Mouse (Mus musculus) v-Abl transformed pro-B cells (cell line): ENCODE measurements around the gene Htra3.

Experiments
- in situ Hi-C, 2 experiments: fragments of 400-800 bp; cut with MboI; formaldehyde crosslinking; loops; one replicate each; pipeline ENCODE4 v1.15.1; 2025; ENCODE audit not compliant: unreplicated experiment in 2 of 2

Htra3 gene

DNA sequence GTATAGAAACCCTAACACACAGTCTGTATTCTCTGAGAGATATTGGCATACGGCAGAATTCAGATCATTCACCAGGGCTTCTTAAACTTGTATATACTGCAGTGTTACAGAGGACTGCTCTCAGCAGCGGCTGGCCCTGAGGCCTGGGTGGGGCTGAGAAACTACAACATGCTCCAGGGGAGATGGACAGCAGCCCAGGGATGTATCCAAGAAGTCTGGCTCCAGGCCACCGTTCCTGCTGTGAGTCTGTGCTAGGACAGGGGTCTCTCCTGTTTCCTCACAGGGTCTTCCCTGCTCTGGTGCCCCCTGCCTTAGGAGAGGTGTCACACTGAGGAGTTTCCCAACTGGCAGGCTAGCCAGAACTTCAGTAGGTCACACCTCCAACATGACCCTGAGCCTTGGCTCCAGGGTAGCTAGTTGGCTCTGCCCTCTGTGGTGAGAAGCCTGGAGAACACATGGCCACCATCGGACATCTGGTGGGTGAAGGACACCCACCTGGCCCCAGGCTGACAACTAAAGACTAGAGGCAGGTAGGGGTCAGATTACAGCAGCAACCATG lies 23.1 kb upstream of the Htra3 start:
- in situ Hi-C loops: no loop called here

DNA sequence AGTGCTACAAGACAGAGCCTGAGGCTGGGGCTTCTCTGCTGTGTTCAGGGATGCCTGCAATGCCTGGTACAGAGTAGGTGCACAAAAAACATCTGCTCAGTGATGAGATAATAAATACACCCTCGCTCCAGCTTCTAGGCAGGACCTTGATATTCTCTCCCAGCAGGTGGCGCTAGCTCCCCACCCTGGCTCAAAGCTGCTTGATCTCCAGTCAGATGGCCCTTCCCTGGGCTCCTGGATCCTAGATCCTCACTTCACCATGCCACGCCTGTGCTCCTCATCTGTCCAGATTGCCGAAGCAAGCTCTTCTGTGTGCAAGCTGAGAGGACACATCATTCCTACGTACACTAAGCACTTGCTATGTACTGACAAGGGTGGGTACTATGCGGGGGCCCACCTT lies 21.5 kb upstream of the Htra3 start:
- in situ Hi-C loops: no loop called here

DNA sequence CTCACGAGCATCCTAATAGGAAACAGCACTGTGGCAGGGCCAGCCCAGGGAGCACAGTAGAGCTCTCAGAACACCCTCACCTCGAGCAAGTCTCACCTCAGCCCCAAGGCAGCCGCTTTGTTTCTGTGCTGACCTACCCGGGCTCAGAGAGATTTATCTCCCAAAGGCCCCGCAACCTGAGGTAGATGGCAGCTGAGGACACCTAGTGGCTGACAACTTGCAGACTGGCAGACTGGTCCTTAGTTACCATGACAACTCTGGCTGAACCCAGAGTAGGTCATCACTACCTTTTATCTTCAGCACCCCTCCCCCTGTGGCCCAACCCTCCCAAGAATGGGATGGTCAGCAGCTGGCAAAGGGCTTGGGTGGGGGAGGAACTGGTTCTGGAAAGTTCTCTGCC lies 16.2 kb upstream of the Htra3 start:
- in situ Hi-C loops: no loop called here

DNA sequence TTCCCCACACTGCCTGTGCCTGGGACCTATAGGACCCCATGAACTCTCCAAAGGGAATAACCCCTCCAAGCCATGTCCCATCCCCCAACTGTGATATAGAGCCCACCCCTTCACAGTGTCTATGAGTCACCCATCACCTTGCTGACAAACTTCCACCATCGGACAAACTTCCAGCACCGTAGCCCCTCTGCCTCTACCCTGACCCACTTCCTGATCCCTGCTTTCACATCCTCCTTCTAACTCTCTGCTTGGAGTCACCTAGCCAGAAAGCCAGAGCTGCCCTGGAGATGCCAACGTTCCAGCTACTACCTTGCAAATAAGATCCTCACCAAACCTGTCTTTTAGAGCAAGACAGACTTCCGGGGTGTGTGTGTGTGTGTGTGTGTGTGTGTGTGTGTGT lies 14.1 kb upstream of the Htra3 start:
- in situ Hi-C loops: no loop called here

DNA sequence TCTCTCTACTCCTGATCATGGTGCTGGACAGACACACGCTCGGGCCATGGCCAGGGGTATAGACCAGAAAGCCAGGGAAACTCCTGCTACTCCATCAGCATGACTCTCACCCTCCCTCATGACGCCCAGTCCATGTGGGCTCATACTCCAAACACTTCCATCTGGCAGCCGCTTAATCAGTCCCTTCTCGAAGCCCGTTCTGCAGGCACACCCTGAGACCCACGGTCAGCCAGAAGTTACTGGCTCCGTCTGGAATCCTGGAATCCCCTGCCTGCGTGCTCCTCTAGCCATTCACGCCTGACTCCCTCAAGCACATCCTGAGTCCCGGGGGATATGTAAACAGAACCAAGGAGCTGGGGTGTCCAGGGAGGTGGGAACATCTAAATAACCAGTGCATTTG lies 11.7 kb upstream of the Htra3 start:
- in situ Hi-C loops: no loop called here

DNA sequence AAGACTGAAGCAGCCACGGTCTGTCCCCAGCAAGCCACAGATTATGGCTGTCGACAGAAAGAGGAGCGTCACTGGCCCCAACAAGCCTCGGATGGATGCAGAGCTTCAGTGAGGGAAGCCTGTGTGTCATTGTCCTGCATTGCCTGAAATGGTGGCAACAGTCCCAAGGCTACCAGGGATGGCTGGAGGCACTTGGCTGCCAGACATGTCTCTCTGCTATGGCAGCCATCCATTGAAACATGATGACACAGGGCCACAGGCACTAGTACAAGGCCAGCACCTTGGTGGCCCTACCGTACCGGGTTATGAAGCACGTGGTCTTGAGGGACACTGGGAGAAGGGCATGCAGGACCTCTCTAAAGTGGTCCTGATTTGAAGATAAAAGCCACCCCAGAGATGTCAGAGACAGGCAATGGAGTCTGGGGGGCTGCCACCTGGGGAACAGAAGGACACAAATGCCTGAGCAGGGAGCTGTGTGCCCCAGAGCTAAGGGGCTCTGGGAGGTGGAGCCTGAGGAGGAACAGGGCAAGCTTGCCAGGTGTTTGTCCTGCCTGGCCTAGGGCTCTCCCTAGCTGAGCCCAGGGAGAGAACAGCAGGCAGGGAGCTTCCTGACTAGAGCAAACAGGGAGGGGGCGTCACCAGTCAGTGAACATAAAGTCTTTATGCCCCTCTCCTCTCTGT lies 11.0 kb upstream of the Htra3 start:
- in situ Hi-C loops: no loop called here

DNA sequence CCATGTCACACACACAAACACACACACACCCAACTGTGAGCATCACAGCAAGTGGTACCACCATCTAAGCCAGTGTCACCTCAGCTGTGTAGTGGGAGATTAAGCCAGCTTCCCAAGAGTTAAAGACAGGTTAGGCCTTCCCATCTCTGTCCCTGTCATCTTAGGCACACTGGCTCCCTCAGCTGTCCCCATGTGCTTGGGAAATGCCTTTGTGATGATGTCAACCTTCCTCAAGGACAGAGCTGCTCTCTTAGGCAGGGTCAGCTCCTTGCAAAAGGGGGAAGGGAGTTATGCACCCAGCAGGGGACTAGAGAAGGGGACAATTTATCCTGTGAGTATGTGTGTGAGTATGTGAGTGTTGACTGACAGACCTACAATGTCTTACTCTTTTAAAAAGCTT lies 9.8 kb upstream of the Htra3 start:
- in situ Hi-C loops: no loop called here

DNA sequence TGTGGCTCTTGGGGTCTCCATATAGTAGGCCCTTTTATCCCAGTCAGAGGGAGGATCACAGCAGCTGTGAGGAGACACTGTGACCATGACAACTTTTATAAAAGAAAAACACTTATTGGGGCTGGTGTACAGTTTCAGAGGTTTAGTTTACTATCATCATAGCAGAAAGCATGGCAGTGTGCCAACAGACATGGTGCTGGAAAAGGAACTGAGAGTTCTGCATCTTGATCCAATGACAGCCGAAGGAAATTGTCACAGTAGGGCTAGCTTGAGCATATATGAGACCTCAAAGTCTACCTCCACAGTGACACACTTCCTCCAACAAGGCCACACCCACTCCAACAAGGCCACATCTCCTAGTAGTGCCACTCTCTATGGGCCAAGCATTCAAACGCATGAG lies 9.3 kb upstream of the Htra3 start:
- in situ Hi-C loops: no loop called here

DNA sequence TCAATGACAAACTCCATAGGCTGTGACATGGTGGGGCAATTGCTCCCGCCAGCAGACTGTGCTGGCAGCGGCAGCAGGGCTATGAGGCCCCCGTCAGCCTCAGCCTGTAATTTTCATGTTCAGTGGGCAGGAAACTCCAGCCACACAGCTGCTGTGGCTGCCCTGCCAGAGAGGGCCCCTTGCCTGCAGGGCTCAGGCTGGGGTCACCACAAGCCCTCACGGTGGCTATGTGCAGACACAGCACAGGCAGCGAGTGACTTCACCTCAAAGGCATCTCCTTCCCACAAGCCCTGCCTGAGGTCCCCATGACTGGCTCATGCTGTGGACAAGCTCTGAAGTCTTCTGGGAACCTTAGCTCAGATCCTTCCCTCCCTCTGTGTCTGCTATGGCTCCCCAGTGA lies 7.5 kb upstream of the Htra3 start:
- in situ Hi-C loops: no loop called here

DNA sequence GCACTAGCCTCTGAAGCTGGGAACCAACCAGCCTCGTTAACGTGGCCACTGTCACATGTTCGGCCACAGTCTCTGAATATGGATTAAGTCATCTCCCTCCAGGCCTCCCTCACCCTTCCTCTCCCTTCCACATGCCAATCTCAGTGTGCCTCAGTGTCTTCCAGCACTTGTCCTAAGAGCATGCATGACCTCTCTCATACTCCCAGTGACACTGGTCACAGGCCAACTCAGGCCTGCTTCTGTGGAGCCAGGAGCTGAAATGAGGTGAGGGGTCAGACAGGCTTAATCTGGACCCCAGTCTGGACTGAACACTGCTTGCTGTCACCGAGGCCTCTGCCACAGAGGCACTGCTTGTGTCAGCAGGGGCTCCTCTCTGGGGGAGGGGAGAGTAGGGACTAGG lies 6.8 kb upstream of the Htra3 start:
- in situ Hi-C loops: no loop called here

DNA sequence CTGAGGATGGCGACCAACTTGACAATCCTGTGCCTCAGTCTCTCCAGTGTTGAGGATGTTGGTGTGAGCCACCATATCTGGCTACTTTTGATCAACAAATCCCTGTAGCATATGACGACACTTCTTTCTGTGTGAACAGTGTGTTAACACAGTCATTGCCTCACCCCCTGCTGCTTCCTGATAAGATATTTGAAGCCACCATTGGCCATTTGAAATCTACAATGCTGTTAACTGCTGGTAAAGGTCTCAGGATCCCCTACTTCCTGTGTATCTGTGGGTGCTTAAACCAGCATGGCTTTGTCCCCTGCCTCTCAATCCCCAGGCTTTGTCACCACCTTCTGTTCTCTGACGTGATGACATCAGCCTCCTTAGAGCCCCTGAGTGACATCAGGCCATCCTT lies 5.5 kb upstream of the Htra3 start:
- in situ Hi-C loops: no loop called here

DNA sequence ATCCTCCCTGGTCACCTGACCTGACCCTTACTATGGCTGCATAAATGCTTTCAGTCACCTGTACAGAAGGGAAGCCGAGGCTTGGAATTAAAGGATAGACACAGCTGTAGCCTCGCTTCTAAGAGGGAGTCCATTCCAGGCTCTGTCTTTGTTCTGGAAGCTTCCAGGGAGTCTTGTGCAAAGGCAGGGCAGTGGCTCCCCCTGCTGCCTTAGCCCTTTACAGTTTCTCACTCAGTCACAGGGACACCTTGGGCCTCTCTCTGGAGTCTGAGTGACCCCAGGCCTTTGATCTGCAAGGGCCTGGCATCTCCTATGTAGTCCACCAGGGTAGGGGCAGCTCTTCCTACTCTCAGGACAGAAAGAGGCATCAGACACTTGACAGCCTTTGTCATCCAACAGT lies 1.4 kb upstream of the Htra3 start:
- in situ Hi-C loops: no loop called here

DNA sequence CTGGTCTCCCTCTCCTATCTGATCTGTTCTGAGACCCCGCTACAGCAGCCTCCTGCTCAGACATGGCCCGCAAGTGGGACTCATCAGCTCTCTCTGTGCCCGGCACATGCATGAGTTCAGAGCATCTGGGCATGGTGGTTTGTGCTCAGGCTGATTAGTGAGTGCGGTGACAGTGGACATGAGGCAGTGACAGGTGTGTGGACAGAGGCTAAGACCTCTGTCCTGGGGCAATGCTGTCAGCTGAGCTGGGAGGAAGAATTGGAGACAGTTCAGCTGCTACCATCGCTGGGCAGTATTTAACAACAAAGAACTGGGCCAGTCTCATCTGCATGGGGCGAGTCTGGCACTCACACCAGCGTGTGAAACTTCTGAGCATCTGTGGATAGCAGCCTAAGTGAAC lies 2.6 kb downstream of the Htra3 start:
- in situ Hi-C loops: no loop called here

DNA sequence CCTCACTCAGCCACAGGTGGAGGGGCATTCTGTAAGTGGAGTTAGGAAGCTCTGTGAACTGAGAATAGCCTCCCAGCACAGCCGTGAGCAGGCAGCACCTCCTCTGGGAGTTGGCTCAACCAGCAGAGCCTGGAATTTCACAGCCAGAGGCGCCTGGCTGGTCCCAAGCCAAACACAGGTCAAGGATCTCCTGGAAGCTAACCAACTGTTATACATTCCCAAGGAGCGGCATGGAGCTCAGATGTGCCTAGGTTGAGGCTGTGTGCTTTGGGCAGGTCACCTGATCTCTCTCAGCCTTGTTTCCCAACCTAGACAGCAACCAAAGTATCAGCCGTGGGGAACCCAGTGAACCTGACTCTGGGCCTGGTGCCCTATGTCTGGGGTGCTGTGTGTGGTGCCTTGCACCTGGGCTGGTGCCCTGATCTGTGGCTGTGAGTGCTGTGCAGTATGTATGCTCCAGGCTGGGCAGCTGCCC lies 5.5 kb downstream of the Htra3 start:
- in situ Hi-C loops: no loop called here

DNA sequence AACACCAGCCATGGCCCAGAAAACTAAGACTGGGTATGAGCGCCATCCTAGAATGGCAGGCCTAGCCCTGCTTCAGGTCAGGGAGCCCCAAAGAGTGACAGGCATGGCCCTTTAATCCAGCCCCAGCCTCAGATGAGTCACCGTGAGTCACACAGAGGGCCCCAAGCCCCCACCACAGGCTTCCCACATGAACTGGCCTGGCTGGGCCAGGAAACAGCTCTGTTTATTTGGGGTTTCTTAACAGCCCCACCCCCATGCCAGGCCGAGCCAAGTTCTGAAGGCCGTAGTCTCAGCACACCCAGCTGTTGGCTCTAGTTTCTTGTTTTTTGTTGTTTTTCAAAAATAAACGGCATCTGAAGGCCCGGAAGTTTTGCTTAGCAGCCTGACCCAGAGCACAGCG lies 6.5 kb downstream of the Htra3 start:
- in situ Hi-C loops: no loop called here

DNA sequence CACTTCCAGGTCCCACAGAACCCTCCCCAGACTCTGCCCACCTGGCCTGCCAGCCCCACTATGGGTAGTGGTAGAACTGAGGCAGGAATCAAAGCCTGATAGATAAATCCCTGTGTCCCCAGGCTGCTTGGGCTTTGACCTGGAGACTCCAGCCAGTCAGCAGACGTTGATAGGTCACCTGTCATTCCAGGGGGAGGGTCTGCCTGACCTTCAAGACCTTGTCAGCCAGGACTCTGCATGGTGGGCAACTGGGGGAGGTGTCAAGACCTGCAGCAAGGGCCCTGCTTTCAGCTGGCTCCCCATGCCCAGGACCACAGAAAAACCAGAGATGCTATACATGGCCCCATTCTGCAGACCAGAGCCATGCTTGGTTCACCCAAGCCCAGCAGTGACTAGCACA lies 7.0 kb downstream of the Htra3 start:
- in situ Hi-C loops: no loop called here

DNA sequence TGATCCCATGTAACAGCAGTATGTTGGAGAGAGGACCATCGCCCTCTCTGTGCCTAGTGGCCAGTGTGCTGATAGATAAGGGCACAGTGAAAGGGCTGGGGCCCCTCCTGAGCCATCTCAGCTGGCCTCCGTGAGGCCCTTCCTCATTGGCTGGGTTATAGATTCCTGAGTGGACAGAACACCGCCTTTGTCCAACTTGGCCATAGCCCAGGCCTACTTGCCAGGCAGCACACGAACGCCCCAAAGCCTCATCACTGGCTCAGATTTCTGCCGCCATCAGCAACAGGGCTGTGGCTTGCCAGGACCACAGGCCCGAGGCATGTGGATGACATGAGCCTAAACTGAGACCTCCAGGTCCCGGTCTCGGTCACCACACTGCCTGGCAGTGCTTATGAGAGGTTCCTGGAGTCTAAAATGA lies 8.1 kb downstream of the Htra3 start:
- in situ Hi-C loops: no loop called here

DNA sequence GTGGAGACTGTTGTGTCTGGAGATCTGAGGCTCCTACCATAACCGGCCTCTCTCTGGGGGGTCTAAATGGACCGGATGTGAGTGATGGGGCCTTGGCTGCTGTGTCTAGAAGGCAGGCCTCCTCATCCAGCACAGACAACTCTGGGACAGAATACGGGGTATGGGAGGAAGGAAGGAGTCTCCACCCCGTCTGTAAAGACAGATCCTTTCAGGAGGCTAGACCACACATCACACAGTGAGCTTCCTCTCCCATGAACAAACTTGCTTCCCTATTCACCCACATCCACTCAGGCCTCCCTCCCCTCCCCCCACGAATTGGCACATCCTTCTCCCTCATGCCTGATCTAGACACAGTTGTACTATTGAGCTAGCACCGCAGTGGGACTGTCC lies 9.2 kb downstream of the Htra3 start:
- in situ Hi-C loops: no loop called here

DNA sequence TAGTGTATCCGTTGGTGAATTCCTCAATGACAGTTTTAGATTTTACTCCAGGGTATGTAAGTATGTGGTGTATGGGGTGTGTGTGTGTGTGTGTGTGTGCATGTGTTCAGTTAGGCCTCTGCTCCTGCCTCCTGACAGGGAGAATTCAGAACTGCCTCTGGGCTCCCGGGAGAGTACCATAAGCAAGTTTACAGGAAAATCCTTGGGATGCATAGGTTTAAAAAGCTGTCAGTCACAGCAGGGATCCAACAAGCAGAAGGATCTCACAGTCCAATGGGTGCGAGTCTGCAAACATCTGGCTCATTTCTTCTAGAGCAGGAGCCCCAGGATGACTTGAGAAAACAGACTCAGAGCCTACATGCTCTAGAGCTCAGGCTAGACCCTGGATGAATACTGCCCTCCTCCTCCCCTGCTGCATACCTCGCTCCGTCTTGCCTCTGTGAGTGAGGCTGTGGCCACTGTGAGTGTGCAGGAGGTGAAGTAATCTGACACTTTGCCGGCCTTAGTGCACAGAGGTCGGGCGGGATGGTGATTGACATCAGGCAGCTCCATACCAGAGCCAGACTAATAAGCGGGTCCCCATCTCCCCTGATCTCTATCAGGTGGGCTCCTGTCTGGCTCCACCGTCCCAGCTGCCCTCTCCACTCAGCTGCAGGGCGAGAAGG lies 9.7 kb downstream of the Htra3 start:
- in situ Hi-C loops: no loop called here

DNA sequence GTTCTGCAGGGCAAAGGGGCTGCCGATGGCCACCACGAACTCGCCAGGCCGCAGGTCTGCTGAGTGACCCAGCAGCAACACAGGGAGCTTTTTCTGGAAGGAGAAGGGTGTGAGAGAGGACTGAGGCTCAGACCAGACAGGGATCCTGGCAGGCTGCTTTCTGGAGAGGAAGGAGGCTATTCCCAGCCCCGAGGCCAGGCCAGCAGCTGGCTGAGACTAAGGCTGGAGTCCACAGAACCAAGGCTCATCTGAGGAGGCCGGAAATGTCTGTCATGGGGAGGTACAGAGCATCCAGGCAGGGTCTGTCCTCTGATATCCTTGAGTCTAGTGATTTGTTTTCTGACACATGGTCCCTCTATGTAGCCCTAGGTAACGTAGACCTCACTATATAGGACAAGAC lies 13.4 kb downstream of the Htra3 start:
- in situ Hi-C loops: no loop called here

DNA sequence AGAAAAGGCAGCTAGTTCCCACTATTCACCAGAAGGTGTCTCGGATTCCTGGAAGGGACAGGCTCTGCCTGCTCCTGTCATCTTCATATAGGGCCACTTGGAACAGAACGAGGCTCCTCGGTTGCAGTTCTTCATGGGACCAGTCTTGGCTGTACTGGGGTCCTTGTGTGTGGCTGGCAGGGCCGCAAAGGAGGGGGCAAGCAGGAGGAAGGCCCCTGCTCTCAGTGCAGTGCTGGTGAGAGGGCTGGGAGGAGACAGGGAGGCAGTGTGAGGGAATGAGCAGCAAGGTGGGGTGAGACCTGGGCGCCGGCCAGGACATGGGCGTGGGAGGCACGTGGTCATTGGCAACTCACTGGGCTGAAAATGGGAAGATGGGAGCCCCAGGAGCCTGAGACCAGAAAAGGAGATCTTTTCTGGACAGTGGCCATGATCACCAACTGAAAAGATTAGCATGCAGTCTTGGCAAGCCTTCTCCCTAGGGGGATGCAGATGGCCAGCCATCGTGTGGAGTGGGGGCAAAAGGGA lies 17.5 kb downstream of the Htra3 start:
- in situ Hi-C loops: no loop called here

DNA sequence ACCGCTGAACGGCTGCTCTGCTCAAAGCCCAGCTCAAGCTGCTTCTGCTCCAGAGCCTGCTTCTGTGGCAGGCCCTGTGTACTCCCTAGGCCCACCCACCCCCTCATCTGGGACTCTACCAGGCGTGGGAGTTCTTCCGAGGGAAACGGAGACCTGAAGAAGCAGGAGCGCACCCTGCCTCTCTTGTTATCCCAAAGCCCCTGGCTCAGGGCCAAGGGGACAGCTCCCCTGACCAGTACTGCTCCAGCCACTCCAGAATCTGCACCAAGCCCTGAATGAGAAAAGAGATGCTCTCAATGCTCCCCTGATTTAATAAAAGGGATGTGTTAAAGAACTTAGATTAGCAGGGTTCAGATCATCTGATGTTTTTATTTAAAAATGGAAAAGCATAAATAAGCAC lies 18.4 kb downstream of the Htra3 start:
- in situ Hi-C loops: no loop called here
